Mouse (Mus musculus): ENCODE measurements around the gene Pdp2.

- TF ChIP-seq POLR2AphosphoS5 (IDR thresholded peaks at IDR 0.05; ENCODE audit: insufficient replicate concordance, low read depth, low read length) = no peak
- TF ChIP-seq CTCF (IDR thresholded peaks at IDR 0.05; ENCODE audit: low read depth, low read length) = no peak
- no peak for TF ChIP-seq GATA1 (IDR thresholded peaks at IDR 0.05; ENCODE audit: borderline replicate concordance, low read length)
- TF ChIP-seq TAL1 (conservative IDR thresholded peaks at IDR 0.05; ENCODE audit: low read depth, low read length) = no peak
- TF ChIP-seq GATA2 (IDR thresholded peaks at IDR 0.05; ENCODE audit: borderline replicate concordance, low read depth, low read length) = no peak
Measured at GRCm38 (mm10) chr8:104610185-104610766, 19.0 kb downstream of the Pdp2 start.
